Mouse (Mus musculus): Measurements from ENCODE around the gene Bfsp1.

Gene Bfsp1

DNA sequence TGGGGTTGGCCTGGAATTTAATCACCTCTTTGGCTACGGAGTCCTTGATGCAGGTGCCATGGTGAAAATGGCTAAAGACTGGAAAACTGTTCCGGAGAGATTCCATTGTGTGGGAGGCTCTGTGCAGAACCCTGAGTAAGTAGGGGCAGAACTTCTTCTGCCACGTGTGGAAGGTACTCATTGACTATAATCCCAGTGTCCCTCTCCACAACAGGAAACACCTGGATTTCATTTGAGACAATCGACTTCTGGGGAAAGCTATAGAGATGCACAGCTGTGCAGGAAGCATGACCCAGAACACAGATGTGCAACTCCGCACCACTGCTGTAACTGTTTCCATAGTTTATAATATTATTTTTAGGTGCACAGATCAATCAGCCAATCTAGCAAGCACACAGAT lies 61.9 kb downstream of the Bfsp1 start:
- no peak for DNase-seq (ENCODE audit: low spot score in 2 of 2)

DNA sequence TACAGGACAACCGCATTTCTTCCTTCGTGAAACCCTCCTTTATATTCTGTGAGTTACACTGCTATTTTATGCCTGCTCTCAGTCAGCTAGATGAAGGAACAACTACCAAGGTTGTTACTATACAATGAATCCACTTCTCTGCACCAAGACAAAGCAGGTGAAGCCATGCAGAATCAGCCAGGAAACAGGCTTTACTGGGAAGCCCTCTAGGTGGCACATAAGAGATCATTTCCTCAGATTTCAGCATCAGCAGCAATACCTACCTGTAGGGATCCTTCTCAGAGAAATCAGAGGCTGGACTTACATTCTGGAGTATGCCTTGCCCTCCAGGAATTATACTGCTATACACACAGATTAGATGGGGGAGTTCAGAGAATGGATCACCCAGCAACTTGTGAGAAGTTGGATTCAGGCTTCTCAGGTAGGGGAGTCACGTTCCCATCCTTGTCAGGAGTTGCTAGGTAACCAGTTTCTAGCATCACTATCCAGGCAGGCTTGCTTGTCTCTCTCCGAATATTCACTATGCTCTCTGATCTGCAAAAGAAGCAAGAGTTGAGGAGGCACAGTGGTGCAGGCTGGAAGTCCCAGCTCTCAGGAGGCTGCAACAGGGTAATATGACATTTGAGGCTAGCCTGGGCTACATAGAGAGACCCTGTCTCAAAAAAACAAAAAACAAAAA lies 66.5 kb downstream of the Bfsp1 start:
- no peak for DNase-seq (ENCODE audit: low spot score in 2 of 2)

DNA sequence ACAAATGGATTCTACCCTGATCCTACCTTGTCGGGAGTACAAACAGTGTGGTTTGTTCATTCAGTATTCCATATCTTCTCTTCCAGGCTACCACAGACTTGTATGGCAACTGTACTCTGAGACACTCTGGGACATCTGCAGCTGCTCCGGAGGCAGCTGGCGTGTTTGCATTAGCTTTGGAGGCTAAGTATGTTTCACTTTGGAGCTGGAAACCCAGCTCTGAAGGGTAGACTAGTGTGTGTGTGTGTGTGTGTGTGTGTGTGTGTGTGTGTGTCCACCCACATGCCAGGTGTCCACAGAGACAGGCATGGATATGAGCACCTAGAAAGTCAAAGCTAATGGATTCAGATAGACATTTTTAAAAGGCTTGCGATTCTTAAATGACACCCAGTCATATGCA lies 67.1 kb downstream of the Bfsp1 start:
- peak in 1 of 2 experiments; percentile 25 for DNase-seq (ENCODE audit: low spot score in 2 of 2)

DNA sequence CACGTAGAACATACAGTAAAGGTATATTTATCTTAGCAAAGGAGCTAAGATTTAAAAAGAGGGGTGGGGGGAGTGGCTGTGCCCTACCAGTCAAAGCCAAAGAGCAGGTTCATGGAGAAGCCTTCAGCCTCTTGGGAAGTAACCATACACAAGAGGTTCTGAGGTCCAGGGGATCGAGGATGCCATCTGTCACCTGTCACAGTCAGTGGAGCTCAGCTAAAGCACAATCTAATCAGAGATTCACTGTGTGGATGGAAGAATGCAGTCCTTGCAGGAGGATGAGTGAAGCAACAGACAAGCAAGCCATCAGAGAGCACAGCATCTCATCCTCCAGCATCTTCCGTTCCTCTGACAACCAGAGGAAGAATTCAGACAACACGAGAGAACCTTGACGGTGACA lies 73.1 kb downstream of the Bfsp1 start:
- DNase-seq (ENCODE audit: low spot score in 2 of 2) = no peak

DNA sequence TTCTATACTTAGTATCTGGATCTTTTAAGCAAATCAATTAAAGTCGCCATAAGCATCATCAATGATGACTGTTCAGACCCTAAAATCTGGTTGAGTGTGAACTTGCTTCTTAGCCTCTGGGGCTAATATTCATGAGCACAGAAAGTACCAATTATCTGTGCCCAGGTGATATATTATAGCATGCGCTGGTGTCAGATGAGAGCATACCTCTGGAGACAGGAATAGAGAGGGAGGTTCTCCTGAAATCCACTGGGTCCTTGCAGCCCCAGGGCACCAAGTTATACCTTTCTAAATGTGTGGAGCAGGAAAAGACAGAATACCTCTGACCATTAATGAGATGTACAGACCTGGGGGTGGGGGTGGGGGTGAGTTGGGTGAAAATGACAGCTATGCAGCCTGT lies 82.7 kb downstream of the Bfsp1 start:
- no peak for DNase-seq (ENCODE audit: low spot score in 2 of 2)
